Comparison of ENCODE assay signal across 8 mouse cellular contexts in the genomic region with DNA sequence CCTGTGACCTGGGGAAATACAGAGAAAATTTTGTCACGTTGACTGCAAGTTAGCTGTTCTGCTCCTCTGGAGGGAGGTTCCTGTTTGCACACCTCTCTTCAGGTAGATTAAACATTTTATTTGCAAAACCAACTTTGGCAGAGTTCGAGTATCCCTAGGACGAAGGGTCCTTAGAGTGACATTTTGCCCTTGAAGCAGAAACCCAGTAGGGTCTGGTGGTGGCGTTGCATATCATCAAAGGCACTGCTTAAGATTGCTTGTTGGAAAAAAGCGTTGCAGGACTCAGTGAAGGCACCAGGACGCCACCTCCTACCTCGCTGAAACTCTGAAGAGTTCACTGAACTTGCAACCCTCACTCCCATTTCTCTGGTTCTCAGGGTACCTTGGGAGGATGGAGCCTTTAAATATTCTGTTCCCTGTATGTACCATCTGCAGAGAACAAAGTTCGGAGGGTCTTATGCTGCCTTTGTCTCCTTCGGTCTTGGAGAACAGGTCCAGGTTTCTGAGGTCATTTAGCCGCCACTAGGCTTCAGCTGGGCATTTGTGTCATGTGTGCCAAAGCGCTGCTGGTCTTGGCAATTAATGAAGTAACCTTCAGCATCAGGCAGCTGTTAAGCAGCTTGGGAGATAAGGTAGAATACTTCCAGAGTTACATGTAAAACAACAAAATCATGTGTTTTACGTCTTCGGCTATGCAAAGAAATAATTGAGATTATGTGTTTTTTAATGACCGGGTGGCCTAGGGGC.
DNase-seq lines count a peak whose midpoint lies in the region; ATAC-seq and TF ChIP-seq lines count a peak whose summit lies in the region.

No protein-coding gene starts in this region.

- no peak for ATAC-seq in kidney, embryonic 16.5 days (ENCODE audit: low FRiP score, low TSS enrichment)
- no peak for ATAC-seq in limb, embryonic 12.5 days (ENCODE audit: insufficient number of reproducible peaks, insufficient read depth, low FRiP score, low TSS enrichment, low read depth)

- no peaks in the 10 kb centered on the region for H3K9me3 ChIP-seq in kidney, embryonic 16.5 days (ENCODE audit: low read length)
- no peaks in the 10 kb centered on the region for H3K9me3 ChIP-seq in limb, embryonic 12.5 days

- no peak for TF ChIP-seq CTCF in embryonic fibroblast, embryonic 13.5 days (IDR thresholded peaks at IDR 0.05; ENCODE audit: borderline replicate concordance, insufficient read depth, low read length)
- no peak for TF ChIP-seq CTCF in olfactory bulb, adult 2 months (IDR thresholded peaks at IDR 0.05; ENCODE audit: insufficient read depth, low read depth, low read length)

- 48% methylated on average over 14 of the region's 14 CpGs for WGBS in kidney, embryonic 16.5 days
- 38% methylated on average over 14 of the region's 14 CpGs for WGBS in limb, embryonic 12.5 days
- WGBS in olfactory bulb, adult 2 months = 49% methylated on average over 14 of the region's 14 CpGs

- TF ChIP-seq POLR2A in embryonic fibroblast, embryonic 13.5 days (IDR thresholded peaks at IDR 0.05; ENCODE audit: low read depth, low read length) = no peak
- TF ChIP-seq POLR2A in olfactory bulb, adult 2 months (IDR thresholded peaks at IDR 0.05; ENCODE audit: insufficient read depth, low read depth, low read length) = no peak

- H3K27me3 ChIP-seq in kidney, embryonic 16.5 days (ENCODE audit: insufficient read depth, low read length) = no peaks in the 10 kb centered on the region
- H3K27me3 ChIP-seq in limb, embryonic 12.5 days = peaks cover 5% of the 10 kb centered on the region; the same call in 1 of the 2 replicates

- peaks cover 16% of the 10 kb centered on the region for H3K4me1 ChIP-seq in kidney, embryonic 16.5 days (ENCODE audit: insufficient read depth, low read length)
- peaks cover 5% of the 10 kb centered on the region for H3K4me1 ChIP-seq in embryonic fibroblast, embryonic 13.5 days (ENCODE audit: control insufficient read depth, insufficient read depth, low read length)
- peaks cover 51% of the 10 kb centered on the region for H3K4me1 ChIP-seq in limb, embryonic 12.5 days (replicated peaks)
- H3K4me1 ChIP-seq in olfactory bulb, adult 2 months (ENCODE audit: control insufficient read depth, insufficient read depth, low read length) = peaks cover 7% of the 10 kb centered on the region; the same call in 1 of the 2 replicates

- H3K4me3 ChIP-seq in kidney, embryonic 16.5 days (ENCODE audit: low read length) = peak overlapping the region; percentile 76
- H3K4me3 ChIP-seq in embryonic fibroblast, embryonic 13.5 days (ENCODE audit: insufficient read depth, low read length) = peak overlapping the region; percentile 48
- H3K4me3 ChIP-seq in limb, embryonic 12.5 days (replicated peaks) = peak overlapping the region; percentile 78
- H3K4me3 ChIP-seq in olfactory bulb, adult 2 months (ENCODE audit: insufficient read depth, low read depth, low read length) = peak overlapping the region; percentile 78

- H3K9ac ChIP-seq in kidney, embryonic 16.5 days (replicated peaks; ENCODE audit: low read length) = peak overlapping the region; percentile 79
- peak overlapping the region; percentile 83 for H3K9ac ChIP-seq in limb, embryonic 12.5 days (replicated peaks)

- no peak for DNase-seq in kidney, adult 8-10 months
- DNase-seq in cerebellum, adult 11 months = no peak
- no peak for DNase-seq in embryo, embryonic 10 days (ENCODE audit: low spot score)
- no peak for DNase-seq in cerebellum, adult 9-11 months

- H3K4me2 ChIP-seq in kidney, embryonic 16.5 days (replicated peaks; ENCODE audit: low read depth, low read length) = peak overlapping the region; percentile 99
- peak overlapping the region; percentile 94 for H3K4me2 ChIP-seq in limb, embryonic 12.5 days

- no peaks in the 10 kb centered on the region for H3K36me3 ChIP-seq in kidney, embryonic 16.5 days (ENCODE audit: insufficient read depth, low read length)
- no peaks in the 10 kb centered on the region for H3K36me3 ChIP-seq in limb, embryonic 12.5 days

- no peak overlapping the region for H3K27ac ChIP-seq in kidney, embryonic 16.5 days (ENCODE audit: low read length)
- H3K27ac ChIP-seq in embryonic fibroblast, embryonic 13.5 days (ENCODE audit: insufficient read depth, low read length) = no peak overlapping the region
- H3K27ac ChIP-seq in limb, embryonic 12.5 days = no peak overlapping the region
- H3K27ac ChIP-seq in olfactory bulb, adult 2 months (ENCODE audit: insufficient read depth, low read depth, low read length) = no peak overlapping the region
